Mouse (Mus musculus) megakaryocyte, adult 5-6 weeks (primary cell): ENCODE measurements at regions not wholly inside any gene's neighbourhood (a gene's known extent, or its start where the extent isn't known, plus 50 kb on each side); places are given as distances from the start of the nearest gene placed in this dataset.

Experiments used
- ATAC-seq: 2 replicates; pipeline ENCODE4 v1.8.0; 2016; ENCODE audit warnings: mild to moderate bottlenecking, inconsistent platforms; ENCODE audit not compliant: poor library complexity, severe bottlenecking

DNA sequence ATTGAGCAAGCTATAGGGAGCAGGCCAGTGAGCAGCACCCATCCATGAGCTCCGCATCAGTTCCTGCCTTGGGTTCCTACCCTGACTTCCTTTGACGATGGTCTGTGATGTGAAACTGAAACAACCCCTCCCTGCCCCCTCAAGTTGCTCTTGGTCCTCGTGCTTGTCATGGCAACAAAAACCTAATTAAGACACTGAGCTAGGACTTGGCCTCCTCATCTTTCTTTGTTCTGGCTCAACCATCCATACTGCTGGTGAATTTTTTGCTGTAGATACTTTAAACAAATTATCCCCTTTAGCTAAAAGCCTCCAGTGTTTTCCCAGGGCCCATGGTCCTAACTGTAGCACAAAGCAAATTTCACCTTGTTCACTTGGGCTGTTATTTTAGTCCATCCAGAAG, 129.9 kb upstream of the Peli2 start:
- no peak for ATAC-seq

DNA sequence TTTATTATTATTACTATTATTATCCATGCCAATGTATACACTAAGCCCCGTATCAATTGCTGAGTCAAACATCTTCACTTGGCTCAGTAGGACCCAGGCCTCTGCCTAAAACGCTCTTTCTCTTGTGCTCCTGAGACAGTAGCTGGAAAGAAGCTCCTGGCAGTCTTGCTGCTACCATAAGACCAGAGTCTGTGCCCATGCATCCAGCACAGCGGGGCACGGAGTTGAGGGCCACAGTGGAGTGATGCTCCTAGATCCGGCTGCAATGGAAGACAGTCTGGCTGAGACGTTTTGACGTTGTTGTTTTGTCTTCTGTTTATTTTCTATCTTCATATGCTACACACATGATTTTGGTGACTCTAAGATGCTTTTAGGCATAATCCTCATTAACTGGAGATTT, 129.1 kb upstream of the Peli2 start:
- ATAC-seq, result no peak

DNA sequence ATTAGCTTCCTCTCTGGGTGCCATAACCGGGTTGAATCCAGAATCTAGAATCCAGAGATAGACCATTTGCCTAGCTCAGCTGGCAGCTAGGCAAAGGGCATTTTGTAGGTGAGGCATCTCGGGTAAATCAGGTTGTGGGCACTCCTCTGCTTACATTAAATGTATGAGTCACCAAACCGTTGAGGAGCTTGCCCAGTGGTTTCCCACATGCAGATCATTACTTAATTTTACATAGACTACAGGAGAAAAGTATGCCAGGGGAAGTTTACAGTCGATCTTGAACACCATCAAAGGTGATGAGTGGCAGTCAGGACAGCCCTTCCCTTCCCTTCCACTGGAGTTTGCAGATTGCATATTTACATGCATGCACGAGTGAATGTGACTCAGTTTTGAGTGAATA, 128.5 kb upstream of the Peli2 start:
- ATAC-seq, result no peak

DNA sequence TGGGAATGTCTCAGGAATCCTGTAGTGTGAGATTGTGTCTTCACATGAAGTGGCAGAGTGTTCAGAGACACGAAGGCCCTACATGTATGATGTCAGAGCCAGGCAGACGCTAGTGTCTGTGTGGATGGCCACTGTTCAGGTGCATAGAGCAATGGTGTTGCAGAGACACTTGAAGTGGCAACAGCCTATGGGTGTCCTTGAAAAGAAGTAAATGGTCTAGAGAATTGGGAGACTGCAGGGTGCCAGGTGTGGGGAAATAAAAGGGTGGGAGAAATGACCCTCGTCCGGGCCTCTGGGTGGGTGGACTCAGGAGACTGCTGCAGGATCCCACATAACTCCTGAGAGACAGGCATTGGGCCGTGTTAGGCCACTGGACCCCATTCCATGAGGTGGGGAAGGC, 127.8 kb upstream of the Peli2 start:
- ATAC-seq, result no peak

DNA sequence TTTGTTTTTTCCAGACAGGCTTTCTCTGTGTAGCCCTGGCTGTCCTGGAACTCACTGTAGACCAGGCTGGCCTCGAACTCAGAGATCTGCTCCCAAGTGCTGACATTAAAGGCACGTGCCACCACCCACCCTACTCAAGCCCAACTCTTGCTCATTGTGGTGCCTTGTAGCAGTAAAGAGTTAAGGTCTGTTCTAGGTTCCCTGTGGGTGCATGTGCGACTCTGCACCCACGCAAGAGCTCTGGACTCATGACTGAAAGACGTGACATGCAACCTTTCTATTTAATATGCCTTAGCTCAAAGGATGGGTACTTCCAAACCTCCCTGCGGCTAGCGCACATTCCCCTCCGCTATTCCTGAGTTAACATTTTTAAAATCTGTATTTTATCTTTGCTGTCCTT, 121.7 kb upstream of the Peli2 start:
- no peak for ATAC-seq

DNA sequence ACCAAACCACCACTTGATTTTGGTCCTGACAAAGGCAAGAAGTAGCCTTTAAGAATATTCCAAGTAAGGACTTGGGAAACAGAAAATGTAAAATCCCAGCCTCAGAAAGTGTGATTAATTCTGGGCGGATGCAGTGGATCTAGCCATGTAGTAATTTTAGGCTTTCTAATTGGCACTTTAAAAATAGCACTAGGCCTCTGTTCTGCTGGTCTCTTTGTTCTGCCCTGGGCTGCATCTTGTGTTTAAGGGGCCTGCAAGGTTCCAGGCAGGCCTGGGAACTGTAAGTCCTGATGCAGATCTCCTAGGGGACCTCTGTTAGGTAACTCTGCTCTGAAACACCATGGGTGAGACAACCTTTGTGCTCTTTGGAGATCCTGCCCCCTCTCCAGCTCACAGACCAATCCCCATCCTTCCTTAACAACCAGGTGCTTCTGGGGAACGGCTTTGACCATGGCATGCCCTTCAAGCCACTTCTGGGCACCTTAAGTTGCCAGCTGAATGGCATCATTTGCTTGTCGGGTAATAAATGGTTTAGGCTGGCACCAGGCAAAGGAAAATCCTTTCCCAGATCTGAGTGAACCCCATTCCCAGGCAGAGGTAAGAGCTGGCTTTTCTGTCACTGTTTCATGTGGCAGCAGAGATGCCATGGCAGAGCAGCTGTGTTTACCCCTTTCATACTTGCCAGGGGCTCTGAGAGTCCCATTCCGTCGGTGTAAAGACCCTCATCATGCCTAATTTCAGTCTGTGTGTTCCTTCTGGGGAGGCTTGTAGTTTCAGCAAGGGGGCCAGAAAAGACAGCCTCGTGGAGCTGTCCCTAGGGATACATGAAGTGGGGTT, 115.3 kb upstream of the Peli2 start:
- no peak for ATAC-seq

DNA sequence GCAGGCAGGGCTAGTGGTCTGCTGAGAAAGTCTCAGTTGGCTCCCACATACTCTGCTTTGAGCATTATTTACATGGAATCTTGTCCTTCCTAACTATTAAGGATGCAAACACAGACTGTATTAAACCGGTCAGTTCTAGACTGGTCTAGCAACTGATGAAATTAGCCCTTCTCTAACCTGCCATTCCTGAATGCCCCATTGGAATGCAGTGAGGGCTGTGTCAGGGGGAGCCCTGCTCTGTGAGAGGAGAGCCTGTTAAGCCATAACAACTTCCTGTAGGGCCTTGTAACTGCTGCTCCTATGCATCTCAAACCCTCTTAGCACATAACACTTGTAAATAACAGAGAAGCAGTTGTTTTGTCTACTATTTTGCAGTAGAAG, 114.7 kb upstream of the Peli2 start:
- ATAC-seq, result no peak

DNA sequence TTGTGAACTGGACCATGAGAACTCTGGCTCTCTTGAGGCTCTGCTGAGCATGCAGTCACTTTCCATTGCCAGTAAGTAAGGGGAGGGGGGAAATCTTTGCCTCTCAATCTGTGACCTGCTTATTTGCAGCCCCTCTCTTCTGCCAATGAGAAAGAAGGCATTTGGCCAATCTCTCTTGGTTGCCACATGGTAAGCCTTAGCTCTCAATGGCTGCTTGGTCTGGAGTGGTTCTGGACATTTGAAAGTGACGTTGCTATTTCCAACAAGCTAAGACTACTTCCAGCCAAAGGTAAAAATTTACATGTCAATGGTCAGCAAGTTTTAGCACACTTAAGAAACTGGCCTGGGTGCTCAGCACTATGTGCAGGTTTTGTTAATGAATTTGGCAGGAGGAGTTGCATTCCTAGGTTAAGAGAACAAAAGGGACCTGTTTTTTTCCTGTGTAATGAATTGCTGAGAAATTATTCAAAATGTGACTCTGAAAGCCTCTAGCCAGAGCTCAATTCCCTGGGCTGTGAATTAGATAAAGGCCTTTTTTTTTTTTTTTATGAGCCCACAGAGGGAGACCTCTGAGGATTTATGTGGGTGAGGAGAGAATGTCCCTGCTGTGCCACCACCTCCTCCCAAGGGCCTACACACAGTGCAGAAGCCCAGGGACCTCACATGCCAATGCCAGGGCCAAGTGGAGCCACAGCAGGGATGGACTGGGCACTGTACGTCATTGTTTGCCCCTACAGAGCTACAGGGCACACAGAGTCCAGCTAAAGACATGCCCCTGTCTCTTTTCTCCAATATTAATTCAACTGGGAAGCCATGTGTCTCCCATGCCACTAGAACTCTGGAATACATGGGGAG, 108.0 kb upstream of the Peli2 start:
- ATAC-seq, result no peak

DNA sequence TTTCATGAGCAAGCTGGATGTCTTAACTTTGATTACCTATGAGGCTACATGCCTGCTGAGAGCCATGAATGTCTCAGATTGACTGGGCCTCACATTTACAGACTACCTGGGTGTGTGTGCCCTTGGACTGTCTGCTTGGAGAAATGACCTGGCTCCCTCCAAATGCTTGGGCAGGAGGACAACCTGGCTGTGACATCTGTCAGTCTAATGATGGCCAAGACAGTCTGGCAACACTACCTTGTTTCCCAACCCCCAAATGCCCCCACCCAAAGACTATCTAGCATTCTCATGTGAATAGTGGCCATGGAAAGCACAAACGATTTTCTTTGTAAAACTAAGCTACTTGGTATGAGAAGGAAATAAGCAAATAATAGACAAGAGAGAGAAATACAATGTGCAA, 107.2 kb upstream of the Peli2 start:
- no peak for ATAC-seq

DNA sequence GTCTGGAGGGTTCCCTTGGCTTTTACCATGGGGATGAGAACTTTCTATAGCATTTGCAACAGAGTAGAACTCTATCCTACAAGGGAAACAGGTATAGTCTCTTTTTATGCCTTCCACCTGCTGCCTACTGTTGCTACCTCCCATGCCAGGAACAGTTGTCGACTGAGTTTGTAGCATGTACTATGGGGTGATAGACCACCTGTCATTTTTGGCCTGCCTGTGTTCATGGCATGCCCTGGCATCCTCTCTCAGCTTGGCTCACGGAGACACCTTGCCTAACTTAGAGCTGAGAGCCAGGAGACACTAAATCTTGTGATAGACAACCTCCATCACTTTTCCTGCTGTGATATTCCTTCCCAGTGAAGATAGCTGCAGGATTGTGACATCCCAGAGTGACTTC, 105.8 kb upstream of the Peli2 start:
- no peak for ATAC-seq

DNA sequence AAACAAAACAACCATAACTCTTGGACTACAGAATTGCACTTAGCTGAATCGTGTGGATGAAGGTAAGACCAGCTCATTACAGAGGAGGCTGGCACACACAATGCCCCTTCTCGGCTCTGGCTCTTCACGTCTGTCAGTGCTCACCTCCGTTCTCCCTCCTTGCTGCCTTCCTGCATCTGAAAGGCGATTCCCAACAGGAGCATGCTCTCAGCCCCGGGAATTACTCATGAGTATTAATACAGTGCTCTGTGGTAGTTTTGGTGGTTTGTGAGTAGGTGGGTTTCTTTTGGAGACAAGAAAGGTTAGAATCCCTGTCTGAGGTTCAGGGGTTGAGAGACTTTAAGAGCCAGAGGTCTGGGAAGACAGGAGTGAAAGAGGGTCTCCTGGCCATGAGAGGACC, 102.7 kb upstream of the Peli2 start:
- ATAC-seq, result no peak

DNA sequence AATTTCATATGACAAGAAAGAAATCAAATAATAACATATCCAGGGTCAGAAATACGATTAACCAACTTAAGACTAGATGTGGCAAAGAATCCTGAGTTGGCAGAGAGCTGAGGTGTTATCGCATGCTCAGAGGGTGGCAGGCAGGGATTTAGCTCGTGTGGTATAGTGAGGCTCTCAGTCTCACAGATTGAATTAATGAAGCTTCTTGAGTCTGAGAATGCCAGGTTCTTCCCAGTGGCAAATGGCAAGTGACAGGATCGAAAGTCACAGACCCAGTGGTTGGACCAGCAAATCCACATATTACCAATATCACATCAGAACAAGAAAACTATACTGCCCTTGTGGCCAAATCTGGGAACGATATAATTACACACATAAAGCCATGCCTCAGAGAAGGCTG, 101.3 kb upstream of the Peli2 start:
- ATAC-seq, result no peak

DNA sequence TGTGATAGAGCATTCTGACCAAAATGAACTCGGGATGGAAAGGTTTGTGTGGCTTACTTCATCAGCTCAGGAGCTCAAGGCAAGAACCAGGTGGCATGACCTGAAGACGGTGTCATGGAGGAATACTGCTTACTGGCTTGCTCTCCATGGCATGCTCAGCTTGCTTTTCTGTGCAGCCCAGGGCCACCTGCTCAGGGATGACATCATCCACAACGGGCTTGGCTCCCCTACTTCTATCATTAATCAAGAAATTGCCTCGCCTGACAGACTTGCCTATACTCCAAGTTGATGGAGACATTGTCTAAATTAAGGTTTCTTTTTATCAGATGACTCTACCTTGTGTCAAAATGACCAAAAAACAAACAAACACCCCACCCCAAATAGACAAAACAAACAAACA, 98.4 kb upstream of the Peli2 start:
- ATAC-seq, result no peak

DNA sequence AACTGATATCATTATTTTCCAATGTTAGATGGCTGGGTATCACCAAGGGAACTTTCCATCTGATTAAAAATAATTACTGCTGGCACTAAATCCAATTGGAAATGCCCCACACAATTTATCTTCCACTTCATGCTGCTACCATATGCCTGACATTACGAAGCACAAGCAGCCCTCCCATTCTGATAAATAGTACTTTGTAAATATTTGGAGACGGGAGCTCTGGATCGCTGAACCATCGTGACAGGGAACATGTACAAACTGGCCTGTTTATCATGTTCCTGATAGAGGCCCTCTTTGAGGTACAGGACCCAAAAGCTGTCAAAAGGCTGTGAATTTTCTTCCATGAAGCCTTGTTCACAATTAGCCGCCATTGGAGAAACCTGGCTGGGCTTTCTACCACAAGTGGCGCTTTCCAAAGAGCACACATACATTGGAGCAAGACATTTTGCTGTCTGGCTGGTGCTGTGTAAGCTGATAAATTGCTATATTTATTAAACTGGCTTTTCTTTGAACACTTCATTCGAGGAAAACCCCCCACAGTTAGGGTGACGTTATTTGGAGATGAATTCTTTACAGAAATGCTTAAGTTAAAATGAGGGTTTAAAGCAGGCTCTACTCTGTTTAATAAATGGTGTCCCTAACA, 96.5 kb upstream of the Peli2 start:
- ATAC-seq, result no peak

DNA sequence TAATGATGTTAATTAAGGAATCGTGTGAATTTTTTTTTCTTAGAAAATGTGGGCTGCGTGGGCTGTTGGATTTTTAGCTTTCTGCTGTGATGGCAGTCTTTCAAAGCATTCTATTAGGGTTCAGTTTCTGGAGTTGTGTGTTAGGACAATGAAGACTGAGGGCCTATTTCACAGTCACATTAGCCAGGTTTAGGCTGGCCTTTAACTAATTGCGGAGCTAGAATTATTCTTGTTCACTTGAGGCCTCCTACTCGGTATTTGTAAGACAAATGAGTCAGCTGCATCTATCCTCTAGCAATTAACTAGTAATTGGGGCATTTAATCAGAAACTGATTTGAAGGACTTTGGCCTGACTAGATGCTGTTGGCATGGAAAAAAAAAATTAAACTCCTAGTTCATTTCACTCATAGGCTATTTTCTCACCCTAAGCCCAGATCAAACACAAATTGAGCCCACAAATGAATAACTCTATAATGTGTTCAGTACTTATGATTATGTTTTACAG, 81.3 kb upstream of the Peli2 start:
- no peak for ATAC-seq

DNA sequence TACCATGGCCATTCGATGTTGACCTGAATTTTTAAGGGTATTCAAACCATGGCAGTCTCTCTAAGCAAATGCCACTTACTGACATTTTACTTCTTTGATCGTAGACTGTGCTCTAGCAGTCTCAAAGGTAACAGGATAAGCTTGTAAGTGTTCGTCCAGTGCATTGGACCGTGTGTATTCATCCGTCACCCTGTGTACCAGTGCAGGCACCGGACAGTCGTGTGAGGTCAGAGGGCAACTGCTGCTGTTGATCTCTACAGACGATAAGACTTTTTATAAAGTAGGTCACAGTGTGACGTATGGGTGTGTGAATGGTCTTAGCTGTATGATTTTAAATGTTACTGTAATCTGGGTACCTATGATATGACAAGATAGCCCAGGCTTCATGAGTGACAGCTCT, 74.5 kb upstream of the Peli2 start:
- no peak for ATAC-seq

DNA sequence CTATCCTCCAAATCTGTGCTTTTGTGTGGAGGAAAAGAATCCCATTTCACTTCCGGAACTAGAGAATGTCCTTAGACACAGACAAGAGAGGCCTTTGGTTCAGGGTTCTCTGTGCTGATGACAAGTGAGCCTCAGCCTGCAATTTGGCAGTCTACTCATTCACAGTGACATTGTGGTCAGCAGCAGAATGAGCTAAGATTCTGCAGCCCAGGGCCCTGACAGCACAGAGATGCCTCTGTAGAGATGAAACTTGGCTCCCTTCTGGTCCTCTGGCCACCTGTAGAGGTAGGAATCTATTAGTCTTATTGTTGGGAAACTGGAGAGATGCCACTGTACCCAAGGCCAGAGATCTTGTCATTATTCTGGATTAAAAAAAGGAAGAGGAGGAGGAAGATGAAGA, 73.8 kb upstream of the Peli2 start:
- ATAC-seq, result no peak

DNA sequence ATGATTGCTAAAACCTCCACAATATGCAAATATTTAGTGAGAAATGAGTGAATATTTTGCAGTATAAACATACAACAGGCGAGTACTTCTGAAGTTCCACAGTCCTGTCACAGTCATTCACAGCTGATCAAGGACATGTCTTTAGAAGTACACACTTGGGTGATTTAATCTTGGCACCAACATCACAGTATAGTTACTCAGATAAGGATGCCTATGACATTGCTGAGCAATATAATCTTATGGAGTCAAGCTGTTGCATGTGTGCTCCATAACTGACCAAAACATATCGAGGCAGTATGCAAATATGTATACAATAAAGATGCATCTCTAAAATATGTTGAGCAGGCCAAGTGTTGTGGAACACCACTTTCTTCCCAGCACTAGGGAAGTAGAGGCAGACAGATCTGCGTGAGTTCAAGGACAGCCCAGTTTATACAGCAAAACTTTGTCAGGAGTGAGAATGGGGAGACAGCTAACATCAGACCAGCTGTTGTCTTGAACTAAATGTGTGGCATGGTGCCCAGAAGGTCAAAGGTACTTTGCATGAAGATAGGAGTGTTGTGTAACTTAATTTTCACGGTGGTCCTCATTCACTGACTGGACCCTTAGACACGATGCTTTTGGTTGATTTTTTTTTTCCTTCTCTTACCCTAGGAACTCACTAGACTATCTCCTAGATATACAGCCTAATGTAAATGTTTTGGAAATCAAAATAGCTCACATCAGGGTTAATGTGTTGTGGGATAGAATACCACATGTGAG, 70.7 kb upstream of the Peli2 start:
- ATAC-seq, result no peak

DNA sequence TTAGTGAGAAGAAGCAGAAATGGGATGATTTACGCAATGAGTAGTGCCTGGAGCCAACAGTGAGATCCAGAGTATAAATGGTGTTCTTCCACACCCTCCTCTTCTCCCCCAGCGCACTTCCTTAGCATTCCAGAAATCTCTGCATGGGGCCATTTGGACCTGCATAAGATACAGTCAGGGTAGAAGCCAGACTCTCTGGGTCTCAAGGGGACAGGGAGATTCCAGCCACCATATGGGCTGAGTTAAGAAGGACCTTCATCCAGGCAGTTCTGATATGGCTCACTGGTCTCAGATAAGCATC, 70.2 kb upstream of the Peli2 start:
- ATAC-seq, result no peak

DNA sequence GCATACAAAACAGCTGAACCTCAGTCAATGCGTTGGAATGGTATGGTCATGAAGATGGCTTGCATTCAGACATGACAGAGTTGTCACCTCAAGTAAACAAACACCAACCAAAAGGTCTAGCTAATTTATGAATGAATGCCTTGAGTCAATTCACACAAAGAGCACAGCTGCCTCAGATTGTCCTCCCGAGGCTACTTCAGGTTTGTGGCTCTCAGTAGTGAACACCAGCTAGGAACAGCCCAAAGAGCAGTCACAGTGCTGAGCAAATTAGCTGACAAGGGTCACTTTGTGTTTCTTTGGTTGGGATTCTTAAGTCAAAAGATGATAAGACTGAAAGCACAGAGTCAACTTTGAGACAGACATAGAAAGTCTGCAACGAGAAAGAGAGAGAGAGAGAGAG, 68.7 kb upstream of the Peli2 start:
- ATAC-seq, result no peak

DNA sequence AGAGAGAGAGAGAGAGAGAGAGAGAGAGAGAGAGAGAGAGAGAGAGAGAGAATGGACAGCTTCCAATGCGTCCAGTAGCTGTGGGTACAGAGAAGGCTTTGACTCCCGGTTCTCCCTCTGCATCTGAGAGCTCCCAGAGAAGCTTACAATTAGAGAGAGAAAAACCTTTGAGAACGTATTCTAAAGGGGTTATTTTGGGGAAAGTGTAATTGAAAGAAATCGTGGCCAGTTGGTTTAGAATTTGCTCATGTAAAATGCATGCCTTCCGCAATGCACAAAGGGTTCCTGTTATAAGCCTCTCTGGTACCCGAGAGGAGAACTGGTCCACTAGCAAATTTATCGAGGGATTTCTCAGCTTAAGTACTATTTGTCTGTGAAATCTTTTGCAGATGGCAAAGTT, 68.2 kb upstream of the Peli2 start:
- ATAC-seq, result no peak
